Mouse (Mus musculus): Measurements from ENCODE around the gene Ddx19a.

DNA sequence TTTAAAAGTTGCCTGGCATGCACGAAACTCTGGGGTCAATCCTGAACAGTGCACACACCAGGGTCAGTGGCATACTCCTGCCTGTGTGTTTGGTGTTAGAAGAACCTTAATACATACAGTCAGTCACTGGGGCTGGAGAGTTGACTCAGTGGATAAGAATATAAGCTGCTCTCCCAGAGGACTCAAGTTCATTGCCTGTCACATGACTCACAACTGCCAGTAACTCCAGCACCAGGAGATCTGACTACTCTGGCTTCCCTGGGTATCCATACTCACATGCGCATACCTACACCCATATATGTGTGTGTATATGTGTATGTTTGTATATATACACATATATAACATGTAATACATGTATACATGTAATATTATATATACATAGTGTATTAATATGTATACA is 34.5 kb downstream of the Ddx19a start:
- TF ChIP-seq CTCF (IDR thresholded peaks at IDR 0.05; ENCODE audit: control insufficient read depth, insufficient read depth, insufficient read length) (no peak), MYOG (IDR thresholded peaks at IDR 0.05; ENCODE audit: control insufficient read depth, extremely low read depth, insufficient read length) (no peak), CEBPB (IDR thresholded peaks at IDR 0.05; ENCODE audit: low read depth) (no peak), MYOD1 (IDR thresholded peaks at IDR 0.05; ENCODE audit: control insufficient read depth, insufficient read length, low read depth) (no peak), MAX (IDR thresholded peaks at IDR 0.05) (no peak)

Data from C2C12 (cell line).